Mouse (Mus musculus): ENCODE results near the gene Golga4. TPM values are rescaled to one million over a fixed set of nuclear protein-coding genes. Genes with fewer than 3 reads are reported as not detected.

The Golga4 gene
- polyA plus RNA-seq, 1 experiment: 49.9 TPM

DNA sequence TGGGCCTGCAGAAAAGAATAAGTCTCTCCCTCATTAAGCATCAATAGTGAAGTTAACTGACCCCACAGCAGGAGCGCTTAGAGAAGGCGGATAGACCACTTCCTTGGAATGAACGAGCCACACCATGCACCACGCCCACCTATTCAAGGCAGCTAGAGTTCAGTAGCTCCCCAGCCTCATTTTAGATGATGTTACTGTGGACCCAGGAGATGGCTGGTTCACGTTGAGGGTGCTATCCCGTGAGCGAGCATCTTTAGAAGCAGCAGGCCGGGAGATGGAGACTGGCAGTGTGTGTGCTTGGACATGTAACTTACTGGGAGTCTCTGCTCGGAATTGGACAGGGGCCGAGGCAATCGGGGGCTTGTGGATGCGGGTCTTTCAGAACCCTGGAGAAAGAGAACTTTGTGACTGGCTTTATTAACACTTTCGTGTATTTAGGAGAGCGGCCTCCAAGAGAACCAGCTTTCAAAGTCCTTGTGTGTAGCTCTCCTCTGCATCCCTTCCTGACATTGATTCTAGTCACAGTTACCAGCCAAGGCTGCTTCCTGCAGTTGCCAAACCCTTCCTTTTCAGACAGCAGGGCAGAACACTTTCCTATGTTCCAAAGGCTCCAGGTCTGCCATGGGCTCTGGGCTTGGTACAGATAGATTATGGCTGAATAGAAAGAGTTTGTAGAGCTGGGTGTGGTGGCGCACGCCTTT lies 101.8 kb downstream of the Golga4 start:
- Histone ChIP-seq H3K27ac (replicated peaks; ENCODE audit: low read depth, low read length) (no peak overlapping the region), H3K4me1 (ENCODE audit: control insufficient read depth, insufficient read depth, insufficient read length, low read length) (peaks cover 2% of the 10 kb centered on the region; the same call in 1 of the 2 replicates), H3K4me3 (ENCODE audit: insufficient read depth, low read depth, low read length) (peak overlapping the region; percentile 82)

DNA sequence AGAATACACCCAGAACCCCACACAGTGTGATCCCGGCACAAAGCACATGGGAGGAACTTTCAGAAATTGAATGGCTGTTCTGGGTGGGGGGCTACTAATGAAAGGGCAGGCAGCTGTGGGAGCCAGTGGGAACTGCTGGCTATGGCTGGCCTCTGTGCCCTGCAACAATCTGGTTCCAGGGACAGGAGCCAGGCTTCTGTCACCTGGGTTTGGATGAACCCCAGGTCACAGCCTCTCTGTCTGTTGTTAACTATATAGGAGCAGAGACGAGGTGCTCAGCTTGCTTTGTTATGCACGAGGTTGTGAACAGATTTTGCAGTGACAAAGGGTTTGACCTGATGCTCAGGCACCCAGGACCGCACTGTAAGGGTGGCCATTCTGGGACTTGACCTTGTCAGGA lies 102.5 kb downstream of the Golga4 start:
- Histone ChIP-seq H3K4me3 (ENCODE audit: insufficient read depth, low read depth, low read length) (no peak overlapping the region), H3K27ac (replicated peaks; ENCODE audit: low read depth, low read length) (no peak overlapping the region), H3K4me1 (ENCODE audit: control insufficient read depth, insufficient read depth, insufficient read length, low read length) (peaks cover 2% of the 10 kb centered on the region; the same call in 1 of the 2 replicates)

DNA sequence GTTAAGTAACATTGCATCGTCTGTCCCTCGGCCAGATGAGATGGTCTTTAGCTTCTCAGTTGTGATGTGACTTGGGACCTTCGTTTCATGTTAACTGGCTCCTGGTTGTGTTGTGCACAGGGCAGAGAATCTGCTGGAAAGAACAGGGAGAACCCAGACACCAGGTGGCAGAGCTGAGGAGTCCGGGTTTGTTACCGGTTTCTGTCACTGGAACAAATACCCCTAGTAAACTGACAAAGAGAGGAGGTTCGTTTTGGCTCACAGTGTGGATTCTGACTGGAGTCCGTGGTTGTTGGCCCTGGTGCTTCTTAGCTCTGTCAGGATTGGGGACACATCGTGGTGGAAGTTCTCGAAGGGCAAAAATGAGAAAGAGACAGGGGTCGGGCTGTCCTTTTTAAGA lies 104.0 kb downstream of the Golga4 start:
- H3K27ac ChIP-seq (replicated peaks; ENCODE audit: low read depth, low read length): no peak overlapping the region
- no peak overlapping the region for H3K4me3 ChIP-seq (ENCODE audit: insufficient read depth, low read depth, low read length)
- H3K4me1 ChIP-seq (ENCODE audit: control insufficient read depth, insufficient read depth, insufficient read length, low read length): peaks cover 2% of the 10 kb centered on the region; the same call in 1 of the 2 replicates

DNA sequence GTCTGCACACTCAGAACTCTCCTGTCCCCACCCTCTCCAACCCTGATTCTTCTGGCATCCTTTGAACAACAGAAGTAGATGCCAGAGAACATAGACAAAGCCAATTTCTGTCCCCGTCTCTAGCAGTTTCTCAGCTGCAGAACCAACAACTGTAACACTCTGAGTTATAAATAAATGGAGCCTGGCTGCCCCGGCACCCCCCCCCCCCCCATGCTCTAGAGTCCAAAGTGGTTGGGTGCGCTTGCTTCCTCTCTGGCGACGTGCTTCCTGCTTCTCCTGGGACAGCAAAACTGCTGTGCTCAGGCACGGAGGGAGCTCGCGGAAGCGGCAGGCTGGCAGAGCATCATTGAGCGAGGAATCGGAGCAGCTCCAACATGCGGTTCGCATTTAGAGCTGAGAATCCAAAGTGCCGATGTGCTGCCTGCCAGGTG lies 105.1 kb downstream of the Golga4 start:
- H3K4me1 ChIP-seq (ENCODE audit: control insufficient read depth, insufficient read depth, insufficient read length, low read length): peaks cover 2% of the 10 kb centered on the region; the same call in 1 of the 2 replicates
- peak overlapping the region; percentile 64; the same call in 1 of the 2 replicates for H3K27ac ChIP-seq (replicated peaks; ENCODE audit: low read depth, low read length)
- peak overlapping the region; percentile 25; the same call in 1 of the 2 replicates for H3K4me3 ChIP-seq (ENCODE audit: insufficient read depth, low read depth, low read length)

DNA sequence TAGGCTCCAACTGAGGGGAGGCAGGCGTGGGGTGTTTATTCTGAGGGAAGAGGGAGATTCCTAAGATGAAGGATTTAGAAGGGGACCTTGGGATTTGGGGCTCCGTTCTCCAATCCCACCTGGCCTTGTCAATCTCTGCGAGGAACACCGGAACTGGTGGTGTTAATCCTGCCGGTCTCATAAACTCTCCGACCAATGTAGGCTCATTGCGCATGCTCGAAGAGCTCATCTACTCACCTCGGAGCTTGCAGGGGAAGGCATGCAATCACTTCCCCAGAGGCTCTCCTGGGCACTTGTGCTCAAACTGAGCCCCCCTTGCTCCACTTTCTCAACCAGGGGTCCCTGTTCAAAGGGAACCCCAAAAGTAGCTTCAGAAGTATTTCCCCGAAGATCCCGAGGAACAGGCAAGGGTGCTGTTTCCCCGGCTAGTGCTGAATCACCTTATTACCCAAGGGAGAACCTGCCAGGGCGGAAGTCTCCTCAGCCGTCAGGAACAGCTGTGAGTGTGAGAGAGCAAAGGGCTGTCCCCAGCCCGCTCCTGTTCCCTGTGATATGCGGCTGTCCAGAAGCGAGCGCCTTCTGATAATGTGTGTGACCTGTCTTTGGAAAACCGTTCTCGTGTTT lies 106.0 kb downstream of the Golga4 start:
- Histone ChIP-seq H3K4me3 (ENCODE audit: insufficient read depth, low read depth, low read length) (no peak overlapping the region), H3K27ac (replicated peaks; ENCODE audit: low read depth, low read length) (no peak overlapping the region), H3K4me1 (ENCODE audit: control insufficient read depth, insufficient read depth, insufficient read length, low read length) (peaks cover 2% of the 10 kb centered on the region; the same call in 1 of the 2 replicates)

DNA sequence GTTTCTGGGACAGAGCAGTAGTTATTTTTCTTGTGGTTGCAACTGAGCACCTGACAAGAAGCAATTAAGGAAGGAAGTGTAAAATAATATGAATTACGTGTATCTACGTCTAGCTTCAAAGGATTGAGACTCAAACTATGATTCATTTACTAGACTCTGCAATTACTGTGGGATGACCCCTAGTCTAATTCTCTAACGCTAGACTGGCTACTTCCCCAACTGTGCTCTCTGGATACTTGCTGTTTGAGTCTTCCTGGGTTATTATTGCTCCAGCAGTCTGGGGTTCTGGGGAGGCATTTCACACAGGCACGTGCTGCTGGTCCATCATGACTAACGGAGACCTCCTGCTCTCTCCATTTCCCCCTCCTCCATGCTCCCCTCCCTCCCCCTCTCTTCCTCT lies 111.2 kb downstream of the Golga4 start:
- Histone ChIP-seq H3K27ac (replicated peaks; ENCODE audit: low read depth, low read length) (no peak overlapping the region), H3K4me1 (ENCODE audit: control insufficient read depth, insufficient read depth, insufficient read length, low read length) (no peaks in the 10 kb centered on the region), H3K4me3 (ENCODE audit: insufficient read depth, low read depth, low read length) (no peak overlapping the region)

DNA sequence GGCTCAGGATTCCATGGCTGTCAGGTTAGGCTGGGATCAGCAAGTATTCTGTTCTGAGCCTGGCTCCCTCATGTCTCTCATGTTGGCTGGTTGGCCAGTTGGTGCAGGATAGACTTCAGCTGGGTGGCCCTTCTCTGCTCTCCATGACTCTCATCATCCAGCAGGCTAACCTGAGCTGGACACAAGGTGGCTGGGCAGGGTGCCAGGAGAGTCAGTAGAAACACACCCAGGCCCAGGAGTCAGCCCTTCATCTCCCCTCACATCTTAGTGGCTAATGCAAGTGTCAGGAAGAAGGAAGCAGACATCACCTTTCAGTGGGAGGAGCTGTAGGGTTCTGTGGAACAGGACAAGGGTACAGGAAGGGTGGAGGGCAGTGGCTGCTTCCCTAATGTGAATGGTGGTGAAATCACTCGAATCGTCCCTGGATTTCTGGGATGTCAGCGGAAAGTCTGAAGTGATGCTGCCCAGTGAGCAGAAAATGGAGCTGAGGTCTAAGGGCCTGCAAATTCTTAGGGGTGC lies 112.7 kb downstream of the Golga4 start:
- H3K27ac ChIP-seq (replicated peaks; ENCODE audit: low read depth, low read length): no peak overlapping the region
- no peaks in the 10 kb centered on the region for H3K4me1 ChIP-seq (ENCODE audit: control insufficient read depth, insufficient read depth, insufficient read length, low read length)
- H3K4me3 ChIP-seq (ENCODE audit: insufficient read depth, low read depth, low read length): no peak overlapping the region

DNA sequence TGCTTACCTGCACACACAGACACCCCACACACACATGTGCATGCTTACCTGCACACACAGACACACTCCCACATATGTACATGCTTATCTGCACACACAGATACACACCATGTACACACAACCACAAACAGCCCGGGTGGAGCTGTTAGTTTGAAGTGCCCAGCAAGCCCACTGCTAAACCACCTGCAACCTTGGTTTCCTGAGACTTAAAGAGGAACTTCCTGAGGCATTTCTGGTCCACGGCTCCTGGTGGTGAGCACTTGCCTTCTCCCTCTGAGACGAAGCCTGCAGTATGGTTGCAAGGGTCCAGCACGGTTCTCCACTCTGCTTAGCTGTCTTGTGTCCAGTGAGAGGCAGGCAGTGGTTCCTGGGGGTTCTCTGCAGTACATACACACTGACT lies 114.7 kb downstream of the Golga4 start:
- H3K27ac ChIP-seq (replicated peaks; ENCODE audit: low read depth, low read length): no peak overlapping the region
- no peaks in the 10 kb centered on the region for H3K4me1 ChIP-seq (ENCODE audit: control insufficient read depth, insufficient read depth, insufficient read length, low read length)
- H3K4me3 ChIP-seq (ENCODE audit: insufficient read depth, low read depth, low read length): no peak overlapping the region

DNA sequence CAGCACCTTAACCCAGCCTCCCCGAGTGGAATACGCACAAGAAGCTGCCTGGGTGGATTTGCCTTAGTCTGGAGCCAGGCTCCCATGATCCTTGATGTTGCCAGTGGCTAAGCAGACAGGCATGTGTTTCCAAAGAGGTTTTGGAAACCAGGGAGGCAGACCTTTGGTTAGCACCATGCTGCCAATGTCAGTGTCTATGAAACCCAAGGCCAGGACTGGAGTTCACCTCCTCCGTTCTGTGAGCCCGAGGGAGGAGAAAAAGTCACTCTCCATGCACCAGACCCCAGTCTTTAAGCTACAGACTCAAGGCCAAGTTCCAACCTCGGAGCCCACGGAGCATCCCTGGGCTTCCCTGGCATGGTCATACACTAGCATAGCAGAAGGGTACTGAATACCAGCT lies 115.6 kb downstream of the Golga4 start:
- no peak overlapping the region for H3K27ac ChIP-seq (replicated peaks; ENCODE audit: low read depth, low read length)

DNA sequence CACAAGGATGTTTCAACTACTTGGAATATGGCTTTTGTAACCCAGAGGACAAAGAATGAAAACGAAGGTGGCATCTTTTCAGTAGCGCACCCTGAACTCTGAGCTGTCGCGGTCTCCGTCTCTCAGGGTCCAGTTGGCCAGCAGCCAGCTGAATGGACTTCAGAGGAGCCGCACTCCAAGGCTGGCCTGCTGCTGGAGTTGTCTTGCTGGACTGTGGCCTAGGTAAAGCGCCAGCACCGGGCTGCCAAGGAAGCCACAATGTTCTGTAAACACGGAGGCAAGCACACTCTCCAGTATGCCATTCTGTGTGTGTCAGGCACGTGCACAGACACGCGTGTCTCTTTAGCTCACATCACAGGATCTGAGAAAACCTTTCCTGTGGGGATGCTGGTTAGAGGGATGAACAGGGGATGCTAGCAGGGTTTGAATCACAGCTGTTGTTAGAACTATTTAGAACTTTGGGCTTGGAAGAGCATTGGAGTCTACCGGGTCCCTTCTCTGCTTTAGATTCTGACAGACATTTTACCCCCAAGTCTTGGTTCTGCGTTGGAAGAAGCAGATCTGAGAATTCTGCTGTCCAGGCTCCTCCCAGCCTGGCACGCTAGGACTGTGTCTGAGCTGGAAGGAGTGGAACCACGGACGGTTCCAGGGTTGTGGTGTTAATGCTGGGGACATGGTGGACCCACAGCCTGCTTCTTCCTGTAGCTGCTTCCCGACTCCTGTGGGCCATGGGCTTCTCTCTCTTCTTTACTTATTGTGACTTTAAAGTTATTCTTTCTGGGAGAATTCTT lies 116.5 kb downstream of the Golga4 start:
- Histone ChIP-seq H3K4me3 (ENCODE audit: insufficient read depth, low read depth, low read length) (no peak overlapping the region), H3K27ac (replicated peaks; ENCODE audit: low read depth, low read length) (no peak overlapping the region), H3K4me1 (ENCODE audit: control insufficient read depth, insufficient read depth, insufficient read length, low read length) (no peaks in the 10 kb centered on the region)

More for the DNA sequence above, 115.6 kb downstream of the Golga4 start:
- Histone ChIP-seq H3K4me1 (ENCODE audit: control insufficient read depth, insufficient read depth, insufficient read length, low read length) (no peaks in the 10 kb centered on the region), H3K4me3 (ENCODE audit: insufficient read depth, low read depth, low read length) (no peak overlapping the region)

DNA sequence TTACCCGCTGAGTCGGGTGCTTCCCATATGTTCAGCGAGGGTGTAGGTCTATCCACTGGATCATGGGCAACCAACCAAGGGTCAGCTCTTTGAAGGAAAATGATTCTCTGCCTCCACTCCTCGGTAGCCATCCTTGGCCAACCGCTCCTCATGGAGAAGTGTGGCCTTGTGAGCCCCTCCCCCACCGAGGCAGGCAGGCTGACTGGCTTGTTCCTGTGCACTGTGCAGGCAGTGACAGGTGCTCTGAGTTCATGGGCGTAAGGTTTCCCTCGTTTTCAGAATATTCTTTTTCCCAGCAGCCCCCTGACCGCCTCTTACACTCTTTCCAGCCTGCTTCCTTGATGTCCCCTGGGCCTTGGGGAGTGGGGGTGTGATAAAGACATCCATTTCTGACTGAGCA lies 117.4 kb downstream of the Golga4 start:
- Histone ChIP-seq H3K27ac (replicated peaks; ENCODE audit: low read depth, low read length) (no peak overlapping the region), H3K4me3 (ENCODE audit: insufficient read depth, low read depth, low read length) (no peak overlapping the region), H3K4me1 (ENCODE audit: control insufficient read depth, insufficient read depth, insufficient read length, low read length) (no peaks in the 10 kb centered on the region)

DNA sequence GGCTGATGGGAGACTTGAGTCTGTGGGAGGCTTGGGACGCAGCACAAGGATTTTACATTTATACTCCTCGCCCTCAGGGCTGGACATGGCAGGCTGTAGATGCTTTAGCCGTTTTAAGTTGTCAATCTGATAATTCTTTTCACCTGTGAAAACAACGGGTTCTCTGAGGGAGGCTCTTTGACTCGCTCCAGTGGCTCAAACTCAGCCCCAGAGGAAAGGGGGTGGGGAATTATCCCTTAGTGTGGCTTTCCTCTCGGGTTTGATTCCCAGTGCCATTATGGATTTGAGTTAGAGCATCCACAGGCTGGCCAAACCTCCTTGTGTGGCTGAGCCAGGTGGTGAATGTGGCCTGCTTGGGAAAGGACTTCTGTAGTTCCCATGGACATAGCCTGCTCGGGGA lies 118.1 kb downstream of the Golga4 start:
- H3K4me3 ChIP-seq (ENCODE audit: insufficient read depth, low read depth, low read length): no peak overlapping the region
- no peak overlapping the region for H3K27ac ChIP-seq (replicated peaks; ENCODE audit: low read depth, low read length)
- no peaks in the 10 kb centered on the region for H3K4me1 ChIP-seq (ENCODE audit: control insufficient read depth, insufficient read depth, insufficient read length, low read length)

DNA sequence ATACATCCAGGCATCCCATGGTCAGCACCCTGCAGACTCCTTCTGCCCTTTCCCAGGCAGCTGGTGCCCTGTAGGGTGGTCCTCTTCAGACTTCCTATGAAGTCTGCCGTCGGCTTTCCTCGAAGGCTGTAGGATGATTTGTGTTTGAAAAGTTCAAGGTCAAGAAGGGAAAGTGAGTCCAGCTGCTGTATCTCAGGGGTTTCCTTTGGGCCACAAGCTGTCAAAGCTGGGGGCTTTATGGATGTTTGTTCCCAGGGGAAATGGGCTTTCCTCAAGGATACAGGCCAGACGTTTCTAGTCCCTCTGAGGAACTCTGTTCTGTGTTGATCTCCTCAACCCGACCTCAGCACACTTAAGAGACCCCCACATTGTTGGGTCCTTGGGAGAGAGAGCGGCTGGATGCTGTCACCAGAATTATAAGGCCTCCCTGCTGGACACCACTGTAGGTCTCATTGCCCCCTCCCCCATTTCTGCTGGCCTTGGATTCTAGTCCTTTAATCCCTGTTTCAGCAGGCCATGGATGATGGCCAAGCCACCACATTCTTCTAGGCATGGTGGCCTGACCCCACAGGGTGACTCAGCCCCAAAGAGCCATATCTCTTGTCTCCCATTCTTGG lies 123.8 kb downstream of the Golga4 start:
- Histone ChIP-seq H3K4me1 (ENCODE audit: control insufficient read depth, insufficient read depth, insufficient read length, low read length) (peaks cover 5% of the 10 kb centered on the region), H3K4me3 (ENCODE audit: insufficient read depth, low read depth, low read length) (no peak overlapping the region), H3K27ac (replicated peaks; ENCODE audit: low read depth, low read length) (no peak overlapping the region)
